Mouse (Mus musculus) right cerebral cortex, postnatal 10 days (tissue): ENCODE measurements around the gene Smtn.

Experiments used
- DNase-seq, 2 experiments: peaks; one replicate each; pipeline ENCODE4 v3.0.0; 2021; ENCODE audit warnings: low spot score in 2 of 2

Smtn gene

DNA sequence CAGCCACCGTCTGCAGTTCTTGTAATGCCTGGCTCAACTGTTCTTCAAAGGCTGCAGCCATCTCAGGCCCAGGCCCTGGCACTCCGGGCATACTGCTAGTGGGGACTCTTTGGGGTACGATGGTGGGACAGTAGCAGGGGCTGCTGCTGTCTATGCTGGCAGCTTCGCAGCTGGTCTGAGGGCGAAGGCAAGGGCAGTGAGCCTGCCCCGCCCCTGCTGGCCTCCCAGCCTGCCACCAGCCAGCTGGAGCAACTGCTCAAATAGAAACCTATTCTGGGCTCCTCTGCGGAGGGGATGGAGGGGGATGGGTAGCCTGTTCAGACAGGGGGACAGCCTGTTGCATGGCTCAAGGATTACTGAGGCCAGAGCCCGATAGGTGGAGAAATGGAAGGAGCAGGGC is 12.6 kb downstream of the Smtn start:
- no peak for DNase-seq

DNA sequence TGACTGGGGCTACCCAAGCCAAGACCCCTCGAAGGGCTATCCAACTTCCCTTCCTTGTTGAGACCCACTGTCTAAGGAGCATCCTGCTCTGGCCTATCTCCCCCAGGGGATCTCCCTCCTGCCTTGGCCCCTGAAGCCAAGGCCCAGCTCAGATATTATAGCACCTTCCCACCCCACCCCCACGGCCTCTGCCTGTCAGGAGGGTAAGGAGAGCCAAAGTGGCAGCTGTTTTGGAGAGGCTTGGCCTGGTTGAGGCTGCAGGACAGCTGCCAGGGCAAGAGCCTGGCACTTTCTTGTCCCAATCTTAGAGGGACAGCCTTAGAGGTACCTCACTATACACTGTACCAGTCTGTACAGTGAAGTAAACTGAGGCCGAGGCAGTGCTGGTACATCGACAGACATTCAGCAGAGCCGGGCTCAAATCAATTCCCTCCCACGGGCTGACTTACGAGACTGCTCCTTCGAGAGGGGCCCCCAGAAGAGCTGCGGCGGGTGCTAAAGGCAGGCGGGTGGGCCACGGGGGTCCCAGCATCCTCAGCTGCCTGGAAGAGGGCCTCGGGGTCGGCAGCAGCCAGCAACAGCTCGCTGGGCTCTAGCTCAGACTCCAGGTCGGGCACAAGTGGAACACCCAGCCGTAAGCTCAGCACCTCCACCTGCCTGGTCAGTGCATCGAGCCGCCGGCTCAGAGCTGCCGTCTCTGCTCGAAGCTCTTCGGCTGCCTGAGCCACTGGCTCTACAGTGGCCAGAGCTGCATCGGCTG is 13.3 kb downstream of the Smtn start:
- DNase-seq: no peak

DNA sequence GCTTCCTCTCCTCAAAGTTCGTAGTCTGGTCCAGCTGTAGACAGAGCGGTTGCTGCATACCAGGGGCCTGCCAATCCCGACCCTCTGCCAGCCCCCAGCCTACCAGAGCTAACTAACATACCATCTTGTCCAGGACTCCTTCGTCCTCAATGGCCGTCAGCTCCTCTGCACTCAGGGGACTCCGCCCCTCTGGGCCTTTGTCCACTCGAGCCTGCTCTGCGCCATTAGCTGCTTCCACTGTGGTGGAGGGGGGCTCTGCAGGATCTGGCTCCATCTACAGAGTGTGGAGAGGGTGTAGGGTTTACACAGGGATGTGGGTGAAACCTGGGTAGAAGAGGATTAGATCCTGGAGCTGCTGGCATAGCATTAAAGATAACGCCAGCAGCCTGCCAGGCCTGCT is 14.2 kb downstream of the Smtn start:
- no peak for DNase-seq

DNA sequence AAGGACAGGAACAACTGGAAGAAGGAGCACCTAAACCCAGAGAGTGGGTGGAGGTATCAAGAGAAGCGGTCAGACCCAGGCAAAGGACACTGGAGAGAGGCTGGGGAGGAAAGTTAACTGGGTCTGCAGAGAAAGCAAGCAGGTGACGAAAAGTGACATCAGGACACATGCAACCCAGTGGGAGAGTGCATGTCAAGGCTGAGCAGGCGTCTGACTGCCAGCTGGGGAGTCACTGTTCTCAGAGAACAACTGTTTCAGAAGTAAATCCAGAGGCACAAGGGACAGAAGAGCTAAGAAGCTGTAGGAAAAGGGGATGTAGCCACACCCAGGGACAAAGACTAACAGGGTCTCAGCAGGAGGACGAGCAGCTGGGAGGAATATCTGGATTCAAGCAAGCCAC is 14.9 kb downstream of the Smtn start:
- DNase-seq: no peak

DNA sequence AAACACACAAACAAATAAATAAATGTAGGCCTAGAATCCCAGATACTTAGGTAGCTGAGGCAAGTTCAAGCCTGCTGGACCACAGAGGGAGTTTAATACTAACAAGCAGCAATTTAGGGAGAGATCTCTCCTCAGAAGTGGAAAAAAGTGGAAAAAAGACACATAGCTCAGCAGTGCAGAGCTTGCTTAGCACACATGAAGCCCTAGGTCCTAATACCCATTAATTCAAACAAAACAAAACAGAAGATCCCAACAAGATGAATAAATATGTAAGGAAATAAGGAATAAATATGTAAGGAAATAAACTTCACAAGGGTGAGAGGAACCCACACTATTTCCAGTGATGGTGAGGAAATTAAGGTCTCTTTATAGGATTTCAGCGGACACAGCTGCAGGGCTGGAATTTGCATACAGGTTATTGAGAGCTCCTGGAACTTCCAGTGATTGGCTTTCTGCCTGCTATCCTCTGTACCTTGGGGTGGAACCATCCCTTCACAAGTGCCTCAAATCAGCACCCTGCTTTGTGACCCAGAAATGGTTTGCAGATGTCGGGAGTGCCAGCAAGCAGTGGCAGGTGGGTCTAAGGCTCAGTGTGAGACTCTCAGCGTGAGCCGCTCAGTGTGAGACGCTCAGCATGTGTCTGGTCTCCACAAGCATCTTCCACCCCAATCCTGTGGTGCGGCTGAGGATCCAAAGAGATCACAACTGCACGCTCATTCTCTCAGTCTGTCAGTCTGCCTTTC is 16.4 kb downstream of the Smtn start:
- DNase-seq: no peak

DNA sequence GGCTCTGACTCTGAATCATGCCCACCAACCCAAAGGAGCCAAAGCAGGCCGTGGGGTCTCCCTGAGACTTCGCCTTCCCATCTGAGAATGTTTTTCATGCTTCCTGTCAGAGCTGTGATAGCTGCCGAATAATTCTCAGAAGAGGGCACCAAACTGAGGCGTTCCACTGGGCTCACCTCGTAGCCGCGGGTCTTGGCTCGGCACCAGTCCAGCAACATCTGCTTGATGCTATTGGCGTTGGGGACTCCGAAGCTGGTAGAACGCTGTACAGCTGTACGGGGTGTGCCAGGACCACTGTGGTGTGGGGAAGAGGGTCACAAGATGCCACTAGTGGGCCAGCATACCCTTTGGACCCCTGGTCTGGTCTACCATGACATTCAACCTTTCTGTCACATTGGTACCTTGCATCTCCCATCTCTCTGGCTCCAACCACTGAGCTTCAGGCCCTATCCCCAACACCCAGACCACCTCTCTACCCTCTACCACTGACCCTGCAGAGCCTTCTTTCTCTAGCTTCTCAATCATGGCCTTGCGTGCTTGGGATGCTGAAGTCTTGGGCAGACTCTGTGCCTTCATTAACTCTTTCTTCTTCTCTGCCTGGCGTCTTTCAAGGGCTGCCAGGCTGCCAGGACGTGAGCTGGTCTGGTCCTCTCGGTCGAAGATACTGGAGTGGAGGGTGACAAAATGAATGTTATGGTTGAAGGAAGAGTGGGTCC is 18.0 kb downstream of the Smtn start:
- DNase-seq: no peak

DNA sequence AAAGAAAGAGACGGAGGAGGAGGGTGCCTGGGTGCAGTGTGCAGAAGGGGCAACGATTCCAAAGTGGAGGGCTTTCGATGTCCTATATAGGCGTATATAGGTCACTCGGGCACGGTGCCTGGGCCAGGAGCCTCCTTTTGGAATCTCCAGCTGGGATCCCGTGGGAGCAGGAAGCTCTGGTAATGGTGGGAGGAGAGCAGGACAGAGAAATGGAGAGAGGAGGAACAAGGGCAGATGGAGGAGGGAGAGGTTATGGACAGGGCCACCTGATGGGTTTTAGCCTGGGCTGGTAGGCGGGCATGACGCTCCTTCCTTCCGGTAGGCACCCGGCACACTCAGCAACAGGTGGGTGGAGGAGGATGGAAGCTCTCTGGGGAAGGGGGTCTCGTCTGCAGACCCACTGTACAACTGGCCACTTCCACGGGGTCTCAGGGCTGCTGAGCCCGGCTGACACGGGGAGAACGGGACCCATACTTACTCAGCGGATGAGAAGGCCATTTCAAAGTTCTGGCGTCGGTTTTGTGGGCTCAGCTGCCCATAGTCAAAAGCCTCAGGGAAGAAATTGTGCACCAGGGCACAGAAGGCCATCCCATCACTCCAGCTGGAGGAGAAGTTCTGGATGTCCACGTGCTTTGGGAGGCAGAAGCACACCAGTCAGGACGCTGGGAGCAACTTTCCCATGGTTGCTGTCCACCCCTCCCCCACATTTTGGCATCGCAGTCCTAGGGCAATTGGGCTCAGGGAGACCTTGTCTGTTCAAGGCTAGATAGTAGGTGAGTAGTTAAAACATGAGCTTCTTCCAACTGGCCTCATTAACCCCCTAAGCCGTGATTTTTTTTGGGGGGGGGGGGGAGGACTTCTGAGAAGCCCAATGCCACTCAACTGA is 18.8 kb downstream of the Smtn start:
- no peak for DNase-seq

DNA sequence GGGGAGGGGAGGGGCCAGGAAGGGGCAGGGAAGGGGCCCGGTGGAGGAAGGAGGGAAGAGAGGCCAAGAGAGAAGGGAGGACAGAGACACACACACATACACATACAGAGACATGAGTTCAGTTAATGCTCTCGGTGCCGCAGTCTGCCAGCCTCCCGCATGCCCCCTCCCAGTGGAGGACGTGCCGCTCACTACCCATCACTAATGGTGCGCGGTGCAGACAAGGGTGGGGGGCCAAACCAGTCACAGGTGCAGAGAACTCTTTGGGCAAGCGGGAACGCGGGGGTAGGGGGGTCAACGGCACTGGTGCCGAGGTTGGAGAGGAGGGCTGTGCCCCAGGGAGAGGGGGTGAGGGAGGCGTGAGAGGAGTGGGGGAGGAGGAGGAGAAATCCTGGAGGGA is 19.5 kb downstream of the Smtn start:
- DNase-seq: no peak

DNA sequence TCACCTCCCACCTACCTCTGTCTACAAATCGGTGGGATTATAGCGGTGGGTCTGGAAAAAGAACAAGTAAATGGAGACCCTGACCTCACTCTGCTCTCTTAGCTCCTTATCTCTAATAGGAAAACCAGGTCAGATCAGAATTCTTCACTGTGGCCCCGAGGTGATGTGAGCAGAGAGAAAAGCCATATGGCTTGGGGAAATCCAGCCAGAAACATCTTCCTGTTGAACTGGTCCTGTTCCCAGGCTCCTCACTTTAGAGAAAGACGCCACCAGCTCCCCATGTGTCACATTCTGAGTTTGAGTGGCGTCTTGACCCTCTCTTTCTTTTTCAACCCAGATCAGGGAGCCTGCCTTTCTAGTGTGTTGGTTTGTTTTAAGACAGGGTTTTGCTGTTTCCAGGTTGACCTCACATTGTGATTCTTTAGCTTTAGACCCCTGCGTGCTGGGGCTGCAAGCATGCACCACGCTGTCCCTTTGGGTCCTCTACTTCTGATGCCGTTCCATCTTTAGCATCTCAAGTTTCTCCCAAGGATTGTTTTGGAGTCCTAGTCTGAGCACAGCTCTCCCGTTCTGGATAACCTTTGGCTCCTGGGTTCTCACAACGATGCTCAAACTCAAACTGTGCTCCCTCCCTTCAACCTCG is 20.5 kb downstream of the Smtn start:
- DNase-seq: no peak

DNA sequence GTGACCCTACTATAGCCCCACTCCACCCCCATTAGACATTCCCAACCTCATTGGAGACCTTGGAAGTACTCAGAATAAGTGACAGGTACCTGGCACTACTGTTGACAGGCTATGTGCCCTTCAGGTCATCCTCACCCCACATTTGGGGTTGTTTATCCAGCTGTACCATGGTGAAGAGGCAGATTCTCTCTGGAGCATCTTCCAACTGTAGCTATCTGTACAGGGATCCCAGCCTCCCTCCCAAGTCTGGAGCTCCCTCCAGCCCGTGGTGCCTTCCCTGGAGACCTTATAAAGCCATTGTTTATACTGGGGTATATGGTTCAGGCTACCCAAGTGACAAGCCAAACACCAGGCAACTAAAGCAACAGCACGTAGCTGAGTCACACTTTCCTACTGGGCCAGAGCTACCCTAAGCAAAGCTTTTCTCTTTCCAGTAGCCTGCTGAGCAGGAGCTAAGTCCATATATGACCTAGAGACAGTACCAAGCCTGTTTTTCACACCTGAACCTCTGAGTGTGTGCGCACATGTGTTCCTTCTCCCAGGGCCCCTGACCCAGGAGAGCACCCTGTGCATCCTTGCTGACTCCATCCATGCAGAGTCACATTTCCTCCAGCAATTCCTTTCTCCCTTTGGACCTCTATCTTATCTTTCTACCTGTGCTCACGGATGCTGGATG is 21.2 kb downstream of the Smtn start:
- no peak for DNase-seq

DNA sequence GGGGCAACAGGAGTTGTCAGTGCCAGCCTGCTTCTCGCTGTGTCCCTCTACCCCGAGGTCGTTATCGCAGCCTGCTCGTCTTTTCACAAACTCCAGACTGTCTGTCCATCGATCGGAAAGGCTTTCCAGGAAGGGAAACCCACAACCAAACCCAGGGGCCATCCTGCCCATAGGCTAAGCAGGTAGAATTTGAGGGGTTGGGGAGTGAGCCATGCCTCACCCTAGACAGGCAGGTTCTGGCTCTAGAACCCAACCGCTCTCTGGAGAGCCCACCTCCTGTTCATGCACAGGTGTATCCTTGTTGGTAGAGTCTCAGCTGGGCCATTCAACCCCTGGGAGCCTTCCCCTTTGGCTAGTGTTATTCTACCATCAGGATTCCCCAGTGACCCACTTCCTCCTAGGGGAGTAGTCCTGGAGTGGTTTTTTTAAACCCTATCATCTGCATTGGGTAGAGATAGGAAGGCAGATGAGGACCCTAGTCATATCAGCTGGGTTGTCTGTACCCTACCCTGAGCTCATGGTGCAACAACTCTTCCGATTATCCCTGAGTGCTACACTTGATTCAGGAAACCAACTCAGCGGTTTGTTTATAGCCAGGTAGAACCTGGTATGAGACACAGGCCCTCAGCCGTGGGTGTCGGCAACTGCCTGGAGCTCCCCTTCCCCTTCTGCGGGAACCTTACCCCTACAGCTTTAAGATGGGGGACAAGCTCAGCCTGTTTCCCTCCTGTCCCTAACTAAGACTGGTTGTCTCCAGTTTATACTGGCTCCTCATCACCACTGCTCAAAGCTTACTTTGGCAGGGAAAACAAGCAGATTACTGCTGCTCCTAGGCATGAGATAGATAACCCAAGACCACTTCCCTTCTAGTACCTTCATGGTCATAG is 22.3 kb downstream of the Smtn start:
- DNase-seq: no peak

DNA sequence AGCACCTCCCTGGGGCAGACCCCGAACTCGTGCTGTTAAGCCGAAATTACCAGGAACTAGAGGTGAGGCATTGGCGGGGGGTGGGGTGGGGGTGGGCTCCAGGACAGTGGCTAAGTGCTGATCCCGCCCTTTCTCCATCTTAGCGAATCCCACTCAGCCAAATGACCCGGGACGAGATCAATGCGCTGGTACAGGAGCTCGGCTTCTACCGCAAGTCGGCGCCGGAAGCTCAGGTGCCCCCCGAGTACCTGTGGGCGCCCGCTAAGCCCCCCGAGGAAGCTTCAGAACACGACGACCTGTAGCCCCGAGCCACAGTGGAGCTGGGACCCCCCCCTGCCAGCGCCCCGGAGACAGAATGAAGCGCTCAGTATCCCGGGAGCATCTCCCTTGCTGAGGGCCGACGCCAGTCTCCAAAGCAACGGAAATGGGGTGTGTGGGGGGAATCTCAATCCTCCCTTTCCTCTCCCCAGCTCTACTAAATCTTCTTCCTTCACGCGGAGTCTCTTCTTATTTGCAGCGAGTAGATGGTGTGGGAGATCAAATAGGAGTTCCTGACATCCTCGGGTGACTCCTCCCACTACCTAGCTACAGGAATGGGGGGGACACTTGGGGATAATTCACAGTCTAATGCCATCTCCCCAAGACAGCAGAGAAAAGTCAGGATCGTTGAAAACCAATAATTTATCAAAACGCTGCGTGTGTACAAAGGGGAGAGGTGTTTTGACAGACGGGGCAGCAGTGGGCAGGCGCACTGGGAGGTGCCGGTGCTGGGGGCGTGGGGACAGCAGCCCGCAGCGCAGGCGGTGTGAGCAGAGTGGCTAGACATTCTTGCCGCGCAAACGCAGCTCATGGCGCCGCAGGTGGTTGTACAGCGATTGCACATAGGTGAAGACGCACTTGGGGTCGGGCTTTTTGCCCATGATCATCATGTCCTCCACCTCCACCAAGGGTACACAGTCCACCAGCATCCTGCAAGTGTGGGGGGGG is 23.3 kb downstream of the Smtn start:
- DNase-seq: no peak

DNA sequence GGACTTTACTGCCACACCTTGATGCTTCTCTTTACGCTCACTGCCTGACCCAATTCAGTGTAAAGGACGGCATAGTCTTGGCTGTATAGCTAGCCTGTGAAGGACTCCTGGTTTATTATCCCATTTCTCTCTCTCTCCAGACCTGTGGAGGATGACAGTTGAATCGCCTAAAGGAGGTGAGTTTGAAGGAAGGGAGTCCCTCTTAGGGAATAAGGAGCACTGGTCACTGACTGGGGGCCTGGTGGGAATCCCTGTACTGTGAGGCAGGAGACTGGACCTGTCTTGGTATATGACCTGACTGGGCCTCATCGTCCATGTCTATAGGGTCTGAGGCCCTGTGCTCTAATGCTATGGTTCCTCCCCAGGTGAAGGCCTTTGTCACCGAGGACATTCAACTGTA is 24.3 kb downstream of the Smtn start:
- no peak for DNase-seq

DNA sequence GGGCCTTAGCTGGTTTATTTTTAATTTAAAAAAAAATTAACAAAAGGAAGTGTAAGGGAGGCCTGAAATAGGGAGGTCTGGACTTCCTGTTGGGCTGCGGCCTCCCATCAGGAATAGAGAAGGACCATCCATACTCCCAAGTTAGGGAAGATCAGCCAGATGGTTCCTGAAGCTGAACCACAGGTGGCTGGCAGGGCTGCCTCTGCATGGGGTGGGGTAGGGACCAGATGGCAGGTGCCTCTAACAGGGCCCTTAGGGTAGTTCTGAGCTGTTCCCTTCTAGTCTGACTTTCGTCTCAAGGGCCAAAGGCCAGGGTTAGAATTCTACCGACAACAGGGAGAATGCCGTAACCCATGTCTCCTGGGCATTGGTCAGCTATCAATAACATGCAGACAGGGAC is 24.8 kb downstream of the Smtn start:
- DNase-seq: no peak

DNA sequence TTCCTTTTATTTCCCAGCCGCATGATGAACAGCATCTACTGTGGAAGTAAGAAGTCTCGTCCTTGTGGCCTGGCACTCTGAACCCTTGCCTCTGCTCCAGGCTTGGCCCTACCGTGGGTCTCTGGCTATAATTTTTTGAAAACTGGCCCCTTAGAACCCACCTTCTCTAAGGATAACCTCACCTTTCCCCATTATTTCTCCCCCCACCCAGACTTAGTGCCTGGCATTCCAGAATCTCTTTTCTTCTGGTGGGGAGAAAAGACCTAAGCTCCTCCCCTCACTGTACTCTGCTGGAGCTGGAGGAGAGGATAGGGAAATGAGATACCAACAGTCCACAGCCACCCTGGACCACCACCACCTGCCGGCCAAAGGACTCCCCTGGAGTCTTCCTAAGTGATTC is 25.2 kb downstream of the Smtn start:
- DNase-seq: no peak

DNA sequence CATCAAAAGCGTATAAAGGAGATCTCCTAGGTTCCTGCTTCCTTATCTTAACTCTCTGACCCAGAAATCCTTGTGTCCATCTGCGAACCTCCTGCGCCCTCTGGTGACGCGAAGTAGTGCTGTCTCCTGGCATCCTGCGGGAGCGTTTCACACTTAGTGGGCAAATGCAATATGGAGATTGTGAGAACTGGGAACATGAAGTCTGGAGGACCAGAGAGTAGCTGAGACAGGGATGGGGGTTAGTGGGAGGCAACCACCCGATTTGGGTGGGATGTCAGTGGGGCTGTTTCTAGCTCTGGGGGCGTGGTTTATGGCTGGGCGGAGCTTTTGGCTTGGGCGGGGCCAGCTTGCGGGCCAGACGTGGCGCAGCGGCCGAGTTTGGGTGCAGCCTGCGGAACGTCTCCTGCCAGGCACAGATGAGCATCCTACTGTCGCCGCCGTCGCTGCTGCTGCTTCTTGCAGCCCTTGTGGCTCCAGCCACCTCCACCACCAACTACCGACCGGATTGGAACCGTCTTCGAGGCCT is 25.8 kb downstream of the Smtn start, which contains the start of gene Selenom:
Selenom (plus strand) TSS at position 156 of the 526 bp plus-strand sequence.
- DNase-seq: peak; percentile 92 to 93

DNA sequence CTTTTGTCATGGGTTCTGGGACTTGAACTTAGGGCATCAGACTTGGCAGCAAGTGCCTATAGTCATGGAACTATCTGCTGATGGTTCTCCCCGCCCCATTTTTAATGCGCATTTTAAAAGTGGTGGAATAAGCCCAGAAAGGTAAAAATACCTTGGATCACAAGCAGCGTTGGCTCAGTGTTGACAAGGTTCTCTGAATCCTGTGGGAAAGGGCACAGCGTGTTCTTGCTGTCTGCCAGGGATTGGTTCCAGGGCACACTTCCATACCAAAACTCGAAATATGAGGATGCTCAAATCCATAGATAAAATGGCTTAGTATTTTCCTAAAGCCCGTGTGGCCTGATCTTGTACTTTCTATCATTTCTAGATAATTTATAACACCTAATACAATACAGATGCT is 27.1 kb downstream of the Smtn start:
- no peak for DNase-seq

DNA sequence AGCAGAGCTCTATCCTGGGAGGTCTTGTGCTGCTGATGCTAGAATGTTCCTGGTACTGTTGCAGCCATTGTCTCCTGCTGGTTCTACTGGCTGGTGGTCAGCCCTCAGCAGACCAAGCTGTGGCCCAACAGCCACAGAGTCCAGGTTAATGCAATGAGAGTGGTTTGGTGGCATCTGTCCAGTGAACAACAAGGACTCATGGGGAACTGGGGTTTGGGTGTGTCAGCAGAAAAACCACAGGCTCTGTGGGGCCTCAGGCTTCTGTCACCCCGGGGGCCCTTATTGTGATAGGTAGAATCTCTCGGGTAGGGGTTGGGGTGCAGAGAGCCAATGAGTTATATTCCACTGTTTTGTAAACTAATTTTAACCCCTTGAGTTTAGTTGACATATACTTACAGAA is 30.1 kb downstream of the Smtn start:
- DNase-seq: no peak
